Mouse (Mus musculus) embryo, embryonic 10 days (tissue): Measurements from ENCODE around the gene Cpm.
"Not testable (repeated sequence)": the region's sequence is repeated elsewhere in the genome, so short reads cannot be mapped to it uniquely, and the experiment has no call there.

Experiments used
- DNase-seq: peaks from one replicate; pipeline ENCODE4 v3.0.0-alpha.2; 2015; ENCODE audit warnings: low spot score

The Cpm gene

DNA sequence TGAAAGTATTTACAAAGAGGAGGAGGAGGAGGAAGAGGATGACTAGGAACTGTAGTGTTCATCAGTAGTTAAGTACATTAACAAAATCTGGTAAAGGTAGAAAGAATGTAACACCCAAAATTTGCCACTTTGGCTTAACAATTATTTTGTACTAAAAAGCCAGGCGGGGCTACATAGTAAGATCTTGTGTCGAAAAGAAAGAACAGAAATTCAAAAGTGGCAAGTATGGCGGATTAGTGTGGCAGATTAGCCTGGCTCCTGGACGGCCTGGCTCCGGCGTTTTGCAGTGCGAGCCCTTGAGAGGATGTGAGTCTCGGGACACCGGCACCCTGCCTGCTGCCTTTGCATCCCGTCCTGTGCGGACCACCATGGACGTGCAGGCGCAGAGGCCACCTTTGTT lies 35.4 kb upstream of the Cpm start:
- DNase-seq: no peak

- no peak for DNase-seq
Observed at GRCm38 (mm10) chr10:117594291-117594850, 34.9 kb upstream of the Cpm start.

DNA sequence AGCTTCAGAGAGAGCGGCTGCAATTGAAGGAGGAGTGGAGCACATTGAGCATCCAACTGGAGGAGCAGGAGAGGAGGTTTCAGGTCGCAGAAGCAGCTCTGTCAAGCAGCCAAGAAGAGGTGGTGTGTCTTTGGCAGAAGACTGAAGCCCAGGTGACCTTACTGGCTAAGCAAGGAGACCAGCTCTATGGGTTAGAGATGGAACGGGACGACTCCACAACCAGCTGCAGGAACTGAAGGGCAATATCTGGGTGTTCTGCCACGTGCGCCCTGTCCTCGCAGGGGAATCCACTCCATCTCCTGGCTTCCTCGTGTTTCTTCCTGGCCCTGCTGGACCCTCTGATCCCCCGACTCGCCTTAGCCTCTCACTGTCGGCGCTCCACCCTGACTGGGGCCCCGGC lies 34.4 kb upstream of the Cpm start:
- no peak for DNase-seq

GRCm38 (mm10) chr10:117595442-117596164 lies 33.7 kb upstream of the Cpm start:
- no peak for DNase-seq

GRCm38 (mm10) chr10:117596165-117596735 lies 33.0 kb upstream of the Cpm start:
- DNase-seq: no peak

DNA sequence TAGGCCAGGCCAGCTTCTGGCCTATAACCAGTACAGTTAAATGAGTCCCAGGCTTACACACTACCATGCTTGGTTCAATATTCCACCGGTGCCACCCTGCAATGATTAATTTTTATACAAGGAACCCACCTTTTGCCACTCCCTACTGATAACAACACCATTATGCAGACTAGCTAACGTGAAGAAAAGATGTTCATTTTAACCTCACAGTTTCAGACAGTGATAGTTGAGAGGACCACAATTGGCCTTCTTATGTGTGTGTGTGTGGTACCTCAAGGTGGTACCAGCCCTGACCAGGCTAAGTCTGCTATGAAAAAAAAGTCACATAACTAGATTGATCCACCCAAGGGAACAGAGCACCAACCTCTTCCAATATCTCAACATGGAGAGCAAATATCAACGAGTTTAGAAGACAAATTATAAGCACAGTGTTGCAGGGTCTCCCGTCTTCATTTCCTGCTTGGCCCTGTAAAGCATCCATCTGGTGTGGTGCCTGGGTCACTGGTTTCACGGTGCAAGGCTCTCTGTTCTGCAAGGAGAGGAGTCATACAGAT lies 32.5 kb upstream of the Cpm start:
- no peak for DNase-seq

DNA sequence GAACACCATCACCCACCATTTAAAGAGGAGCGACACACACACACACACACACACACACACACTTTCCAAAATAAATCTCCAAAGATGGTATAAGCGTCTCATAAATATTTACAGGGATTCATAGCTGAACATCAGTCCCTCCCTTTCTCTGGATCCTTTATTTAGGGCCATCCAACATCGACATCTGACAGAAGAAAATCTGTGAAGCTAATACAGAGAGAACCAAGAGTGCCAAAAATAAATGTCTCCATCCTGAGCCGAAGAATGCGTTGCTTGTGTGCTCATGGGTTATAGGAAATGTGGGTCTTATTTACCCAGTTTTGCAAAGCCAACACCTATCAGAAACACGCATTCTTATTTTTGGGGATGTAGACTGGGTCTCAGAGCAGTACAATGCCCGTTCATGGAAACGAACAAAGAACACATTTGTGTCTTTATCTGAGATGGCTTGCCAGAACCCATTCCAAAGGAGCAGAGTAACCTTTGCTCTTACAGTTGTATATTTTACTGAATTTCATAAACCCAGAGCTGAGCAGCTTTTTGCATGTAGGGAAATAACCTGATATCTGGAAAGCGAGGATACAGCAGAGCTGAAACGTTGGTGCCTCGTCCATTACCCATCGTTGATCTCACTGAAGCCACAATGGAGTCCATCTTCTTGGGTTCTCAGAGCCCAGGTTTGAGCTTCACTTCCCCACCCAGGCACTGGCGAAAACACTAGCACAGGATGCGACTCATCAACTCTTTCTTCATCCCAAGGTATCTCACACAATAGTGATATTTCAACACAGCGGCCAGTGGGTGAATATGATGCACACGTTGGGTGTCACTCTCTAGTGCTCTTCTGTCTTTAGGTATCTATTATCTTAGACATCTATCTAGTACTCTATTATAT lies 31.7 kb upstream of the Cpm start:
- DNase-seq: not testable (repeated sequence)

DNA sequence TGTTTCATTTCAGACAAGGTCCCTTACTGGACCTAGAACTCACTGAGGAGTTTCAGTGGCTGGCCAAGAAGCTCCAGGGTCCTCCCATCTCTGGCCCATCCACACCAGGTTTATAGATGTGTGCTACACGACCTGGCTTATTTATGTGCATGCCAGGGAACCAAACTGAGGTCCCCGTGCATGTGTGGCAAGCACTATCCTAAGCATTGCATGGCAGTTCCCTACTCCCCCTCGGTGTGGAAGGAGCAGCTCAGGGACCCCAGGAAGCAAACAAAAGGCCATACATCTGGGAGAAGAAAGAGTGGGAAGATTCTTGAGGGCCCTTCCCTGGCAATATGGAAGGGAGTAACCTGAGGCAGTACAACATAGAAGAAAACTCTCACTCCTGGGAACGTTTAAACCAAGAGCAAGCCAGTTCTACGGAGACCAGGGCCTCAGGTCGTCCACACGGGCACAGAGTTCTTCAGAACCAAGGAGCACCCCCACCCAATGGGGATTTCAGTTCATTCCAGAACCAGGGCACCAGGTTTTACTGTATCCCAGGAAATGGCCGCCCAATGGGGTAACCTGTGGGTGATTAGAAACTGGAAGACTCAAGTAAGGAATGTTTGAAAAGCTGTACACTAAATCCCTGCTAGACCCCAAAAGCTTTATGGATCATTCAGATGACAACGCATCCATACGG lies 30.9 kb upstream of the Cpm start:
- no peak for DNase-seq

DNA sequence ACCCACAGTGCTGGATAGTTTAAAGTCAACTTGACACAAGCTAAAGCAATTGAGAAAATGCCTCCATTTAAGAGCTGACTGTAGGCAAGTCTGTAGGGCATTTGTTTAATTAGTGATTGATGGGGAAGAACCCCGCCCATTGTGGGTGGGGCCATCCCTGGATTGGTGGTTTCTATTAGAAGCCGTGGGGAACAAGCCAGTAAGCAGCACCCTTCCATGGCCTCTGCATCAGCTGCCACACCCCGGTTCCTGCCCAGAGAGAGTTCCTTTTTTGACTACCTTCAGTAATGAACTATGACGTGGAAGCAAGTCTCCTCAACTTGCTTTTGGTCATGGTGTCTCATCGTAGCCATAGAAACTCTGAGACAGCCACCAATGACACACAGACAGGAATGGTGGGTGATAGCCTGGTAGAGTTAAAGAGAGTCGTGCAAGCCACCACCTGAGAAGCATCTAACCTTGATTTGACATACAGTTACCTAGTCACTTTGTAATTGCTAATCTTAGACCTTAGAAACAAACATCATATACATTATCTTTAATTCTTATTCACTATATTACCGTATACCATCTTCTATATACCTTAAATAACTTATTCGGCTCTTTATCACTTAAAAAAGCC lies 30.2 kb upstream of the Cpm start:
- not testable (repeated sequence) for DNase-seq

DNA sequence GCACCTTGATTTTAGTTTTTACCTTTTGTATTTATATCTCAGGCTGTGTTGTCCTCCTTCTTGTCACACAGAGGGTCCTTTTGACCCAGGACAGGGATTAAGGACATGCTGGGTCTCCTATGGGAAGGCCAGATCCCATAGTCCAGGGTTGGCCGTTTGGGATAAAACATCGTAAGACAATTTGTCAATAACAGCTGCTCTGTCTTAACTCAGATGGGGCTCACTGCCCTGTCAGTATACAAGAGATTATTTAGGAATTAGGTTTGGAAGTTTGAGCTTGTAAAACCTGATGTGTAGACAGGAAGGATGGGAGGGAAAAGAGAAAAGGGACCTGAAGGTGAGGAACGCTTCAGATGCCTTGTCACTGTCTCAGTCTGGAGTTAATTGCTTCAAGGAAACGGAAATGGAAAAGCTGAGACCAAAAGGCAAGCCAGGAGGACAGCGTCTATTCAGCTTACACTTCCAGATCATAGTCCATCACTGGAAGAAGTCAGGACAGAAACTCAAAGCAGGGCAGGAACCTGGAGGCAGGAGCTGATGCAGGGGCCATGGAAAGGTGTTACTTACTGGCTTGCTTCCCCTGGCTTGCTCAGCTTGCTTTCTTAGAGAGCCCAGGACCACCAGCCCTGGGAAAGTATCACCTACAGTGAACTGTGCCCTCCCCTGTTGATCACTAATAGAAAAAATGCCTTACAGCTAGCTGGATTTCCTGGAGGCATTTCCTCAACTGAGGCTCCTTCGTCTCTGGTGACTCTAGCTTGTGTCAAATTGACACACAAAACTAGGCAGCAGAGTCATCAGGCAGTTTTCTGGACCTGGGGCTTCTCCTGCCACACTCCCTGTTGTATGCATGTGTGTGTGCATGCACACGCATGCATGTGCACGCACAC lies 27.9 kb upstream of the Cpm start:
- DNase-seq: no peak

DNA sequence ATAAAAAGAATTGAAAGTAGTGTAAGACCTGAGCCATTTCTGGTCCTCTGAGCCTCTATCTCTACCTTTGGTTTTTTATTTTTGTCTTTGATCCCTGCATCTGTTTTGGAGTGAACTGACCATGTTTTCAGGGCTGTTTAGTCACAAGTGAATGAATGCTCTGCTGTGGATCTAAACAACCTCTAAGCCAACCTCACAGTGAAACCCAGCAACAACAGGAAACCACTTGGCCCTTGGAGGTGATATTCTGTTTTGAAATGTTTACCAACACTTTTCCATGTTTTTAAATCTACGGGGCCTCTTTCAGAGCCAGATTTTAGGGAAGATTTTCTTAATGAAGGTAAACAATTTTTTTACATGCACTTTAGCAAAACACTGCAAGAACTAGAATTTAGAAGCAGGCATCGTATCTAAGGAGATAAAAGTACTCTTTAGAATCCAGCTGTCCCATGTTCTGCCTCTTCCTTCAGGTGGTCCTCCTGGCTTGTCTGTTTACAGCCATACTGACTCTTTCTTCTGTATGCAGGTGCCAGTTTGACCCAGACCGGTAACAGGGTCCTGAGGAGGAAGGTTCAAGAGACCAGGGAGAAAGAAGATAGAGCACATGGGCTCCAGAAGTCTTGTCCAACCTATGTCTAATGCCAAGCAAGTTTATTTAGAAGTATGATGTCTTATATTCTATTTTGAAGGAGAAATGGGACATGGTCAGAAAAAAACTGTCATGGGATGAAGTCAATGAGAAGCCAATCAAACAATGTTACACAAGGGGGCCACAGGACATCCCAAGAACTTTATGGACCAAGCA lies 26.8 kb upstream of the Cpm start:
- no peak for DNase-seq

- DNase-seq: no peak
Observed at GRCm38 (mm10) chr10:117603130-117603833, 26.0 kb upstream of the Cpm start.

DNA sequence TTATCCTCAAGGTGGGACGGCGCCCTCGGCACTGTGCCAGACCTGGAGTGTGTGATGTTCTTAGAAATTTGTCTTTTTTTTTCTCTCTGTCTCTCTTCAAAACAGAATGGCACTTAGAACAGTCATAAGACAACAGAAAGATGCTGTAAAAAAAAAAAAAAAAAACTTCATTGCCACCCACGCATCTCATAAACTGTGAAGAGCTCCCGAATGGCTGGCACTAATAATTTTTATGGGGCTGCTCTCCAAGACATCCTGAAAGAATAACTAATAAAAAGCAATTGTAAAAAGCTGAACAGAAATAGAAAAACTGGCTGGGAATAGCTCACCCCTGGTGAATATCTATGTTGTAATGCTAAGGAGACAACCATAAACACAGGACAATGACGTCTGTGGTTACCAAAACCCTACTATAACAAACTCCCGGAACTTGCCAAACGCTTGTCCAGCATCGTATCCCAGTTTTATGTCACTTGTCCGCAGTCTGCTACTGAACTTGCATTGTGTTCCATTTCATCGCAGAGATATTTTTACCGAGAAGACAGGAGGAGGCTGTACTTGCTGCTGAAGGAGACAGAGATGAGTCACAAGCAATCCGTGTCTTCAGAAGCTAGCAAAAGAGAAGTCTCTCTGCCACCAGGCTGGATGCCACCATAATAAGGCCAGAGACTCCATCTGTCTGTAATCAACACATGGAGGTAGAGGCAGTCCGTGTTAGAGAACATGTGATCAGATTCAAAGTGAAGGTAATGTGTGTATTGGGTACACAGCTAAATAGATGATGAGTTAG lies 25.3 kb upstream of the Cpm start:
- no peak for DNase-seq

DNA sequence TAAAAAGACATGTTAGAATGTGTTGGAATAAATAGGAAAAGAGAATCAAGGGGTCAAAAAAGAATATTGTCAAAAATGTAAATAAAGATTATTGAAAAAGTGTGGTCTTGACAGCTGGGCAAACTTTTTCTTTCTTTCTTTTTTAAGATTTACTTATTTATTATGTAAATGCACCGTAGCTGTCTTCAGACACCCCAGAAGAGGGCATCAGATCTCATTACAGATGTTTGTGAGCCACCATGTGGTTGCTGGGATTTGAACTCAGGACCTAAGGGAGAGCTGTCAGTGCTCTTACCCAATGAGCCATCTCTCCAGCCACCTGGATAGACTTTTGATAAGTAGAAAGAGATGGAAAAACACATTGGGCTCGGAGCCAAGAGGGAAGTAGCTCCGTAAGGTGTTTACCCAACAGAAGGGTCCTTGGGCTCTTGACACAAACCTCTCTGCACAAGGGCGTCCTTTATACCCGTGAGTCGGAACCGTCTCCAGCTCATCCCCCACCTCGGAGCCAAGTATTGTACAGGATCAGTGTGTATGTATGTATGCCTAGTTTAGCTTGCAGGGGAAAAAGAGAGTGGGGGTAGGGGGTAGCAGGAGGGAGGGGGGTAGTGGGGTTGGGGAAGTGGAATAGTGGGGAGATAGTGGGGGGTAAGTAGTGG lies 24.5 kb upstream of the Cpm start:
- no peak for DNase-seq

GRCm38 (mm10) chr10:117605283-117606243 lies 23.7 kb upstream of the Cpm start:
- no peak for DNase-seq

GRCm38 (mm10) chr10:117606423-117606822 lies 22.9 kb upstream of the Cpm start:
- DNase-seq: no peak
